21 mouse cellular contexts compared by ENCODE assay signal in genomic region chr7:140810496-140810895, GRCm38 (mm10). TPM values are rescaled to one million over a fixed set of nuclear protein-coding genes. Genes with fewer than 3 reads are reported as not detected.
DNase-seq lines count a peak whose midpoint lies in the region; ATAC-seq and TF ChIP-seq lines count a peak whose summit lies in the region.
"Had no signal": no experiment of that assay in that cellular context is flagged by ENCODE, and none has a peak within 500 bp of the region (broad histone marks: within the 10 kb centered on the region; RNA-seq: fewer than 3 reads in every experiment).

No protein-coding gene starts in this region.

- H3K4me1 ChIP-seq in thymus, adult 2 months (replicated peaks; ENCODE audit: control insufficient read depth, insufficient read depth, low read length): no peaks in the 10 kb centered on the region
- no peaks in the 10 kb centered on the region for H3K4me1 ChIP-seq in bone marrow macrophage, adult 2 months (ENCODE audit: control insufficient read depth, insufficient read depth, low read length)
- H3K4me1 ChIP-seq: forebrain, embryonic 10.5 days; heart, embryonic 15.5 days had no signal

- peak; percentile 50 for TF ChIP-seq CTCF in layer of hippocampus, adult 2 months (conservative IDR thresholded peaks at IDR 0.05)
- no peak for TF ChIP-seq CTCF in thymus, adult 2 months (IDR thresholded peaks at IDR 0.05; ENCODE audit: borderline replicate concordance, control insufficient read depth, extremely low read depth, insufficient read depth, low read length, poor library complexity)
- TF ChIP-seq CTCF in bone marrow macrophage, adult 2 months (IDR thresholded peaks at IDR 0.05; ENCODE audit: low read depth, low read length): 0 out of 2 replicates have a peak, but pooled peaks have one; percentile 21

- no peak for TF ChIP-seq POLR2A in thymus, adult 2 months (IDR thresholded peaks at IDR 0.05; ENCODE audit: control insufficient read depth, extremely low read depth, insufficient read depth, low read length, poor library complexity)
- no peak for TF ChIP-seq POLR2A in bone marrow macrophage, adult 2 months (IDR thresholded peaks at IDR 0.05; ENCODE audit: borderline replicate concordance, low read depth, low read length)

- WGBS in thymus, adult 2 months: 92% methylated on average over 6 of the region's 6 CpGs

- no peaks in the 10 kb centered on the region for H3K36me3 ChIP-seq in thymus, adult 2 months (ENCODE audit: control insufficient read depth, insufficient read depth, low read length)
- H3K36me3 ChIP-seq: heart, embryonic 15.5 days had no signal

- DNase-seq in layer of hippocampus, adult 2 months (ENCODE audit: low spot score in 2 of 2): no peak
- no peak for DNase-seq in layer of hippocampus, adult 9-10 months (ENCODE audit: low spot score)
- DNase-seq in thymus, postnatal 4 days: peak; percentile 30
- no peak for DNase-seq in thymus, adult 2 months
- no peak for DNase-seq in right cerebral cortex, postnatal 36 days (ENCODE audit: low spot score in 2 of 2)
- no peak for DNase-seq in cerebellum, adult 11-12 months
- DNase-seq: adrenal gland, postnatal 14 days; cerebellum, adult 11 months; gastrocnemius, postnatal 25 days; kidney, postnatal 4 days; lung, embryonic 14.5 days; right cerebral cortex, adult 18-20 months had no signal

- no peak for ATAC-seq in frontal cortex, adult (ENCODE audit: low TSS enrichment)

- H3K4me3 ChIP-seq in layer of hippocampus, adult 2 months: no peak overlapping the region
- H3K4me3 ChIP-seq in thymus, adult 2 months (ENCODE audit: control insufficient read depth, insufficient read depth, low read length): no peak overlapping the region
- H3K4me3 ChIP-seq in bone marrow macrophage, adult 2 months (ENCODE audit: insufficient read depth, low read length): no peak overlapping the region
- H3K4me3 ChIP-seq: forebrain, embryonic 10.5 days; heart, embryonic 15.5 days; midbrain, embryonic 10.5 days had no signal

- H3K27me3 ChIP-seq in thymus, adult 2 months (ENCODE audit: control insufficient read depth, insufficient read depth, low read length): no peaks in the 10 kb centered on the region
- H3K27me3 ChIP-seq: heart, embryonic 15.5 days had no signal

- peak overlapping the region; percentile 82; the same call in 1 of the 2 replicates for H3K27ac ChIP-seq in layer of hippocampus, adult 2 months
- H3K27ac ChIP-seq in thymus, adult 2 months (ENCODE audit: control insufficient read depth, insufficient read depth, low read length): no peak overlapping the region
- H3K27ac ChIP-seq in bone marrow macrophage, adult 2 months (ENCODE audit: insufficient read depth, low read depth, low read length): no peak overlapping the region
- H3K27ac ChIP-seq: forebrain, embryonic 10.5 days; heart, embryonic 15.5 days; hindbrain, embryonic 14.5 days; midbrain, embryonic 10.5 days had no signal

RNA-seq across cellular contexts. Expression of gene Zfp941, which starts 11.5 kb away (rescaled TPM):
- total RNA-seq in layer of hippocampus, adult 2 months (2021): 10 to 100 TPM; 10.7 to 18.0 TPM
- 0.04 and 0.22 TPM in 2 replicates for polyA plus RNA-seq in thymus, adult 2 months (2012; rRNA removed)
- polyA plus RNA-seq in bone marrow macrophage, adult 2 months (2012; ENCODE audit: insufficient read depth, insufficient read length, missing spikeins): 0.19 and 0.20 TPM in 2 replicates
- total RNA-seq: gastrocnemius, postnatal 25 days had no signal

RNA-seq across cellular contexts. Expression of gene Syce1, which starts 22.8 kb away (rescaled TPM):
- total RNA-seq in layer of hippocampus, adult 2 months (2021): not detected
- polyA plus RNA-seq in thymus, adult 2 months (2012; rRNA removed): 0.27 TPM in 1 of 2 replicates, not detected in the other
- not detected in 2 replicates for polyA plus RNA-seq in bone marrow macrophage, adult 2 months (2012; ENCODE audit: insufficient read depth, insufficient read length, missing spikeins)
- total RNA-seq: adrenal gland, postnatal 14 days; gastrocnemius, postnatal 25 days had no signal
- polyA plus RNA-seq: forebrain, embryonic 10.5 days; lung, embryonic 14.5 days; midbrain, embryonic 10.5 days; neural tube, embryonic 14.5 days had no signal

RNA-seq across cellular contexts. Expression of gene Urah, which starts 24.3 kb away (rescaled TPM):
- total RNA-seq in layer of hippocampus, adult 2 months (2021): 1 to 10 TPM; 1.1 to 1.4 TPM
- polyA plus RNA-seq in thymus, adult 2 months (2012; rRNA removed): 12.9 and 15.9 TPM in 2 replicates
- not detected in 2 replicates for polyA plus RNA-seq in bone marrow macrophage, adult 2 months (2012; ENCODE audit: insufficient read depth, insufficient read length, missing spikeins)
- total RNA-seq: gastrocnemius, postnatal 25 days had no signal

RNA-seq across cellular contexts. Expression of gene Scgb1c1, which starts 34.9 kb away (rescaled TPM):
- not detected for total RNA-seq in layer of hippocampus, adult 2 months (2021)
- polyA plus RNA-seq in thymus, adult 2 months (2012; rRNA removed): 2.0 and 3.2 TPM in 2 replicates
- not detected in 2 replicates for polyA plus RNA-seq in bone marrow macrophage, adult 2 months (2012; ENCODE audit: insufficient read depth, insufficient read length, missing spikeins)
- total RNA-seq: adrenal gland, postnatal 14 days; gastrocnemius, postnatal 25 days; left cerebral cortex, postnatal 14 days had no signal
- polyA plus RNA-seq: embryonic facial prominence, embryonic 11.5 days; forebrain, embryonic 10.5 days; heart, embryonic 15.5 days; hindbrain, embryonic 14.5 days; lung, embryonic 14.5 days; midbrain, embryonic 10.5 days; neural tube, embryonic 14.5 days had no signal

RNA-seq across cellular contexts. Expression of gene Odf3, which starts 37.1 kb away (rescaled TPM):
- not detected for total RNA-seq in layer of hippocampus, adult 2 months (2021)
- polyA plus RNA-seq in thymus, adult 2 months (2012; rRNA removed): 0.20 TPM in 1 of 2 replicates, not detected in the other
- polyA plus RNA-seq in bone marrow macrophage, adult 2 months (2012; ENCODE audit: insufficient read depth, insufficient read length, missing spikeins): not detected in 2 replicates
- total RNA-seq: adrenal gland, postnatal 14 days; gastrocnemius, postnatal 25 days; left cerebral cortex, postnatal 14 days had no signal
- polyA plus RNA-seq: embryonic facial prominence, embryonic 11.5 days; forebrain, embryonic 10.5 days; heart, embryonic 15.5 days; hindbrain, embryonic 14.5 days; lung, embryonic 14.5 days; midbrain, embryonic 10.5 days had no signal

Comparison
In these comparisons a context has a peak if more than half of its experiments do, and no peak if none do; other contexts are left out.
1. RNA of gene Urah, which starts 24.3 kb away (polyA plus RNA-seq): 12.9 to 15.9 TPM in thymus, adult 2 months; not detected in bone marrow macrophage, adult 2 months; every median in the first group is over 10 times any median in the second.